Mouse (Mus musculus) cerebral cortex, adult 2 months (tissue): ENCODE results near the gene Cmtr1.

Source experiments
- WGBS: fragments of 180-500 bp; shearing (Covaris S2); methylation state at CpG from one replicate; pipeline ENCODE4 v1.1.7; 2018; 5-methylcytosine and 5-hydroxymethylcytosine counted together

The Cmtr1 gene

GRCm38 (mm10) chr17:29706981-29707545 lies 46.7 kb downstream of the Cmtr1 start:
- WGBS: 57% methylated on average over 5 of the region's 5 CpGs

- WGBS: 83% methylated on average over 5 of the region's 5 CpGs
Observed at GRCm38 (mm10) chr17:29708783-29709182, 48.4 kb downstream of the Cmtr1 start.

- 48% methylated on average over 11 of the region's 11 CpGs for WGBS
Observed at GRCm38 (mm10) chr17:29710562-29711044, 50.2 kb downstream of the Cmtr1 start.

GRCm38 (mm10) chr17:29711076-29711744 lies 50.8 kb downstream of the Cmtr1 start:
- 50% methylated on average over 19 of the region's 19 CpGs for WGBS

GRCm38 (mm10) chr17:29711745-29712431 lies 51.5 kb downstream of the Cmtr1 start:
- WGBS: 83% methylated on average over 8 of the region's 8 CpGs

- 66% methylated on average over 7 of the region's 7 CpGs for WGBS
Observed at GRCm38 (mm10) chr17:29712565-29712964, 52.2 kb downstream of the Cmtr1 start.

GRCm38 (mm10) chr17:29713734-29714133 lies 53.3 kb downstream of the Cmtr1 start:
- 82% methylated on average over 4 of the region's 4 CpGs for WGBS

GRCm38 (mm10) chr17:29716732-29717445 lies 56.5 kb downstream of the Cmtr1 start, which contains the start of gene Ccdc167:
Gene Ccdc167 (minus strand): TSS chr17:29717044.
- WGBS: 5% methylated on average over 41 of the region's 41 CpGs

GRCm38 (mm10) chr17:29718660-29719059 lies 58.3 kb downstream of the Cmtr1 start:
- WGBS: 67% methylated on average over 8 of the region's 8 CpGs

GRCm38 (mm10) chr17:29719628-29720575 lies 59.5 kb downstream of the Cmtr1 start:
- 80% methylated on average over 13 of the region's 13 CpGs for WGBS

GRCm38 (mm10) chr17:29720755-29721365 lies 60.5 kb downstream of the Cmtr1 start:
- 63% methylated on average over 11 of the region's 11 CpGs for WGBS

GRCm38 (mm10) chr17:29724610-29725009 lies 64.2 kb downstream of the Cmtr1 start:
- 29% methylated on average over 6 of the region's 6 CpGs for WGBS

GRCm38 (mm10) chr17:29725027-29725620 lies 64.7 kb downstream of the Cmtr1 start:
- WGBS: 44% methylated on average over 6 of the region's 6 CpGs

GRCm38 (mm10) chr17:29728082-29728481 lies 67.7 kb downstream of the Cmtr1 start:
- WGBS: 71% methylated on average over 8 of the region's 8 CpGs

GRCm38 (mm10) chr17:29730510-29731265 lies 70.3 kb downstream of the Cmtr1 start:
- 66% methylated on average over 13 of the region's 13 CpGs for WGBS

- WGBS: 59% methylated on average over 12 of the region's 12 CpGs
Observed at GRCm38 (mm10) chr17:29731266-29731952, 71.0 kb downstream of the Cmtr1 start.

- 53% methylated on average over 6 of the region's 6 CpGs for WGBS
Observed at GRCm38 (mm10) chr17:29731953-29732325, 71.5 kb downstream of the Cmtr1 start.

- 79% methylated on average over 2 of the region's 2 CpGs for WGBS
Observed at GRCm38 (mm10) chr17:29732522-29732921, 72.1 kb downstream of the Cmtr1 start.
